Mouse (Mus musculus) left cerebral cortex, adult 2 months (tissue): ENCODE data around the gene Rnf144a. TPM values are rescaled to one million over a fixed set of nuclear protein-coding genes. Genes with fewer than 3 reads are reported as not detected.

Experiments used
- DNase-seq, 2 experiments: peaks; one replicate each; pipeline ENCODE4 v3.0.0; 2021 to 2022; ENCODE audit warnings: low spot score in 2 of 2, mixed read lengths in 1 of 2; ENCODE audit errors: extremely low spot score in 1 of 2
- H3K27ac ChIP-seq: fragments of 200-600 bp; 2 replicates; pipeline ENCODE4 v1.8.1; 2022
- H3K4me3 ChIP-seq: fragments of 200-600 bp; 2 replicates; pipeline ENCODE4 v1.8.1; 2022
- CTCF ChIP-seq: fragments of 200-600 bp; IDR thresholded peaks from 2 replicates; pipeline ENCODE4 v1.8.1; 2022; ENCODE audit warnings: antibody characterized with exemption, mild to moderate bottlenecking, moderate library complexity
- intact Hi-C: fragments of 180-260 bp; cut with DNase I; formaldehyde crosslinking; loops from one replicate; pipeline ENCODE4 v1.15.1; 2025
- total RNA-seq, 2 experiments: library from RNA; stranded (reverse); gene quantifications; 2 replicates each; pipeline ENCODE4 v1.2.3; 2021

The Rnf144a gene
- total RNA-seq, 2 experiments from 2014 or later = 26.8 to 34.2 TPM

DNA sequence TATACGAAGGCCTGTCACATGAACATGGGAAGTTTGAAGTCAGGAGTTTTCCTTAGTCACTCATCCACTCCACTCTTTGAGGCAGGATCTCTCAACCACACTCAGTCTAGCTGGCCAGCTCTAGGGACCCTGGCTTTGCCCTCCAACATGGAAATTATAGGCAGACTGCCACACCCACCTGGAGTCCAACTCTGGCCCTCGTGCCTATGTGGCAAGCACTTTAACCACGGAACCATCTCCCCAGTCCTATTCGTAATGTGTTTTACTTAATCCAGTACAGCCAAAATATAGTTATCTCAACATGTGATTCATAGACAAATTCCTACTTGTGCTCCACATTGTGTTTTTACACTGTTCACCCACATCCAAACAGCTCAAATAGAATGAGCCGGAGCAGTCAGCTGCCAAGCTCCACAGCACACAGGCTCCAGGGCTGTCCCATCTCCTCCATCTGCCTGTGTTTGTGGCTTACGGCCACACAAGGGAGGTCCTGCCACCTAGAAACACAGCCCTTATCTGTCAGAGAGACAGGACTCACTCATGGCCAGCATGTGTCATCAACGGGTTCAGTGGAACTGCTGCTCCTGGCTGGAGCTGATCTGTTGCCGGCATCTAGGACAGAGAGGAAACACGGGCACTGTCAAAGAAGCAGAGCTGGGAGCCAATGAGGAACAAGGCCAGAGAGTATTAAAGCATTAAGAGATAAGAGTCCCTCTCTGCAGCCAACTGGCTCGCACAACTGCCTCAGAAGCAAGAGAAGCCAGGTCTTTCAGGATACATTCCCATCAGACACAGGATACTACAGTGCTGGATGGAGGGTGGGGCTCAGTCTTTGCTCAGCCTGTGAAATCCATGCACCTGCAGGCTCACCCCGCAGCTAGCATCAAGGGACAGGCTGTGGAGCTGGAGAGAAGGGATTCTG is 10.0 kb downstream of the Rnf144a start:
- Histone ChIP-seq H3K27ac (peak overlapping the region; percentile 74), H3K4me3 (no peak overlapping the region)
- no peak for TF ChIP-seq CTCF
- intact Hi-C loops = no loop called here
- DNase-seq = no peak

- Histone ChIP-seq H3K27ac (peak overlapping the region; percentile 33), H3K4me3 (no peak overlapping the region)
- intact Hi-C loops = no loop called here
- TF ChIP-seq CTCF = no peak
- no peak for DNase-seq
Observed at GRCm38 (mm10) chr12:26403372-26404125, 11.5 kb downstream of the Rnf144a start.

DNA sequence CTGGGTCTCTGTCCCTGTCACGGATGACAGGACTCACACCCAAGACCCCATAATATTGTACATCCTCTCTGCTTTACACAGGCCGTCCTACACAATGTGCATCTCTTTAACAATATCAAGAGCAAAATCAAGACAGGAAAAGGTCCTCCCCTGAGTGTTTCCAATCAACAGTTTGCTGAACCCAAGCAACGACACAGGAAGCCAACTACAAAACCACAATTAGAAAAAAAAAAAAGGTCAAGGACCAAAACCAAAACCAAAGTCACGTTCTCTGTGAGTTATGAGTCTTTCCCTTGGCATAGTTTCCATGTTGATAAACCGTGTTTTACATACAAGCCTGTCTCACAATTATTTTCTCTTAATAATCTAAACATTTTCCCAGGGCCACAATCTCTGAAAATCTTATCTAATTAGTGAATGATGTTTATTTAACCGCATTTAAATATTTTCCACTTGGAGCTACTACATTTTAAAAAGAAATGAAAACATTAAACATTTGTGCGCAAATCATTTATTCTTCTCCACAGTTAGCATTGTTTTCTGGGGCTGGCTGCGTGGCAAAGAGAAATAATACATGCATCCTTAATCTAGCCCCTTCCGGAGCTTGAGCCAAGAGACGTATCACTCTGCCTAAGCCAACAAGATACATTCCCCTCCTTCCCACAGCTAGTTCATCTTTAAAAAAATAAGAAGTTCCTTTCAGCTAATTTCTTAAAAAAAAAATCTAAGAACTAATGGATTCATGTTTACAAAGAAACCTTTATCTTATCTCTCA is 13.2 kb downstream of the Rnf144a start:
- no peak for DNase-seq
- no peak for TF ChIP-seq CTCF
- intact Hi-C loops = no loop called here
- Histone ChIP-seq H3K4me3 (no peak overlapping the region), H3K27ac (no peak overlapping the region)

DNA sequence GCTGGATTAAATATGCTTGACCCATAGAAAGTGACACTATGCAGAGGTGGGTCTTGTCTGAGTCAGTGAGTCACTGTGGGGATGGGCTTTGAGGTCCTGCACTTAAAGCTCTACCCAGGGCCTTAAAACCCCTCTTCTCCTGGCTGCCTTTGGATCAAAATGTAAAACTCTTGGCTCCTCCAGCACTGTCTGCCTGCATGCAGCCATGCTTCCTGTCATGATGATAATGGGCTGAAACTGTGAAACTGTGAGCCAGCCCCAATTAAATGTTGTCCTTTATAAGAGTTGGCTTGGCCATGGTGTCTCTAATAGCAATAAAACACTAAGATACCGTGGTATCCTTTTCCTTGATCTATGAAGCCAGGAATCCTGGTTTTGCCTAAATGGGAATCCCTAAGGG is 13.8 kb downstream of the Rnf144a start:
- no peak overlapping the region for H3K4me3 ChIP-seq
- no peak for DNase-seq
- H3K27ac ChIP-seq = no peak overlapping the region
- intact Hi-C loops = no loop called here
- no peak for TF ChIP-seq CTCF

DNA sequence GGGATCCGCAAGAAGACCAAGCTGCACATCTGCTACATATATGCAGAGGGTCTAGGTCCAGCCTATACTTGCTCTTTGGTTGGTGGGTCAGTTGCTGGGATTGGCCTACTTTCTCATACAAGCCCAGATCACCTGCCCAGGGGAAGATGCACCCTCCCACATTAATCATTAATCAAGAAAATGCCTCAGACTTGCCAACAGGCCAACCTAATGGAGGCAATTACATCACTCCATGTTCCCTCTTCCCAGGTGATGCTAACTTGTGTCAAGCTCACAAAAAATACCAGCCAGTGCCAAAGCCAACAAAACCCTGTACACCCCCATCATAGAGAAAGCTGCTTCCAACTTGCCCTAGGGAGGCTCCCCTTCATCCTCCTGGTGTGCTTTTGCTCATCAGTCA is 14.3 kb downstream of the Rnf144a start:
- Histone ChIP-seq H3K4me3 (no peak overlapping the region), H3K27ac (no peak overlapping the region)
- no peak for DNase-seq
- intact Hi-C loops = no loop called here
- no peak for TF ChIP-seq CTCF

- DNase-seq = peak in 1 of 2 experiments; percentile 57
- H3K27ac ChIP-seq = peak overlapping the region; percentile 64
- intact Hi-C loops = loop anchor here (1.0 kb wide), 1 partner anchor 22 kb away; no protein-coding TSS in a partner anchor
- no peak for TF ChIP-seq CTCF
- no peak overlapping the region for H3K4me3 ChIP-seq
Observed at GRCm38 (mm10) chr12:26399391-26399790, 15.7 kb downstream of the Rnf144a start.

GRCm38 (mm10) chr12:26398597-26398996 is 16.5 kb downstream of the Rnf144a start:
- intact Hi-C loops = no loop called here

GRCm38 (mm10) chr12:26394485-26395470 is 20.3 kb downstream of the Rnf144a start:
- no peak for DNase-seq
- intact Hi-C loops = no loop called here
- H3K4me3 ChIP-seq = no peak overlapping the region
- peak overlapping the region; percentile 71 for H3K27ac ChIP-seq
- TF ChIP-seq CTCF = no peak

More at GRCm38 (mm10) chr12:26398597-26398996, 16.5 kb downstream of the Rnf144a start:
- DNase-seq = no peak
- Histone ChIP-seq H3K27ac (peak overlapping the region; percentile 53; the same call in 1 of the 2 replicates), H3K4me3 (no peak overlapping the region)
- no peak for TF ChIP-seq CTCF

GRCm38 (mm10) chr12:26393291-26393690 is 21.8 kb downstream of the Rnf144a start:
- Histone ChIP-seq H3K4me3 (no peak overlapping the region), H3K27ac (peak overlapping the region; percentile 71)
- peak in 1 of 2 experiments; percentile 33 for DNase-seq
- TF ChIP-seq CTCF = no peak
- intact Hi-C loops = no loop called here

DNA sequence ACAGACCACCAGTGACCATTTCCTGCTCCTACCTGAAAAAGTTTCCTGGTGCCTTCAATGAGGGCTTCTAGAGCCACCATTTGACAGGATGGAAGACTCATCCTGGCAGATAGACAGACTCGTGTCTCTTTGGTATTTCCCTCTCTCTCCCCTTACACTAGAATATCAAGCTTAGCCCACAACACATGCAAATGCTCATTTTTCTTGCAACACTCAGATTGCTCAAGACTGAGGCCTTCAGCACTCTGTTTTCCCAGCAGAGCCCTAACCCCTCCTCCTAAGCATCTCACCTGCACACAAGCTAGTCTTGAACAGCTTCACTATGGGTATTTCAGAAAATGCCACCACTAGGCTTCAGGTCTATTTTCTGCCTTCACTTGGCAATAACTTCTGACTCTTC is 23.9 kb downstream of the Rnf144a start:
- DNase-seq = no peak
- TF ChIP-seq CTCF = no peak
- H3K4me3 ChIP-seq = no peak overlapping the region
- intact Hi-C loops = no loop called here
- H3K27ac ChIP-seq = no peak overlapping the region
